Mouse (Mus musculus): ENCODE measurements around the gene Sephs2. TPM values are rescaled to one million over a fixed set of nuclear protein-coding genes. Genes with fewer than 3 reads are reported as not detected.

The Sephs2 gene
- 10 to 100 TPM; 86.4 to 88.8 TPM for total RNA-seq (2021)
- long read RNA-seq, experiment 1, transcript Sephs2-201 (1 exons, 2,177 nt), result major isoform, 264 of 264 reads
- long read RNA-seq, experiment 1, partial matches to known transcripts, result 0 of 264 reads
- long read RNA-seq, experiment 1, other reads (novel, unspliced or antisense), result 0 of 264 reads
- long read RNA-seq, experiment 2, transcript Sephs2-201 (1 exons, 2,177 nt), result major isoform, 756 of 757 reads
- long read RNA-seq, experiment 2, partial matches to known transcripts, result 0 of 757 reads
- long read RNA-seq, experiment 2, other reads (novel, unspliced or antisense), result 1 of 757 reads

GRCm38 (mm10) chr7:127273925-127274789 is at the start of gene Sephs2:
TSS of gene Sephs2 (minus strand) at chr7:127274055.
- DNase-seq (ENCODE audit: low spot score in 2 of 2), result peak; percentile 93 to 97

GRCm38 (mm10) chr7:127322085-127322484 is 48.2 kb upstream of the Sephs2 start:
- no peak for DNase-seq (ENCODE audit: low spot score in 2 of 2)

- no peak for DNase-seq (ENCODE audit: low spot score in 2 of 2)
Observed at GRCm38 (mm10) chr7:127321106-127321505, 47.3 kb upstream of the Sephs2 start.

- DNase-seq (ENCODE audit: low spot score in 2 of 2), result no peak
Observed at GRCm38 (mm10) chr7:127313912-127314311, 40.1 kb upstream of the Sephs2 start.

GRCm38 (mm10) chr7:127309951-127310350 is 36.1 kb upstream of the Sephs2 start:
- no peak for DNase-seq (ENCODE audit: low spot score in 2 of 2)

- peak in 1 of 2 experiments; percentile 40 for DNase-seq (ENCODE audit: low spot score in 2 of 2)
Observed at GRCm38 (mm10) chr7:127308887-127309286, 35.0 kb upstream of the Sephs2 start.

- DNase-seq (ENCODE audit: low spot score in 2 of 2), result no peak
Observed at GRCm38 (mm10) chr7:127308431-127308830, 34.6 kb upstream of the Sephs2 start.

- DNase-seq (ENCODE audit: low spot score in 2 of 2), result no peak
Observed at GRCm38 (mm10) chr7:127297586-127298193, 23.8 kb upstream of the Sephs2 start.

GRCm38 (mm10) chr7:127296786-127297555 is 23.1 kb upstream of the Sephs2 start:
- no peak for DNase-seq (ENCODE audit: low spot score in 2 of 2)

GRCm38 (mm10) chr7:127296098-127296497 is 22.2 kb upstream of the Sephs2 start, which contains the start of gene Itgal:
TSS of gene Itgal (plus strand) at chr7:127296260.
- DNase-seq (ENCODE audit: low spot score in 2 of 2), result no peak

GRCm38 (mm10) chr7:127290142-127290541 is 16.3 kb upstream of the Sephs2 start:
- DNase-seq (ENCODE audit: low spot score in 2 of 2), result no peak

GRCm38 (mm10) chr7:127289306-127289705 is 15.5 kb upstream of the Sephs2 start:
- DNase-seq (ENCODE audit: low spot score in 2 of 2), result no peak

GRCm38 (mm10) chr7:127287940-127288339 is 14.1 kb upstream of the Sephs2 start:
- no peak for DNase-seq (ENCODE audit: low spot score in 2 of 2)

GRCm38 (mm10) chr7:127285154-127285553 is 11.3 kb upstream of the Sephs2 start:
- DNase-seq (ENCODE audit: low spot score in 2 of 2), result no peak

GRCm38 (mm10) chr7:127282190-127282589 is 8.3 kb upstream of the Sephs2 start:
- DNase-seq (ENCODE audit: low spot score in 2 of 2), result no peak

GRCm38 (mm10) chr7:127281114-127281513 is 7.3 kb upstream of the Sephs2 start:
- DNase-seq (ENCODE audit: low spot score in 2 of 2), result no peak

GRCm38 (mm10) chr7:127280092-127280491 is 6.2 kb upstream of the Sephs2 start:
- DNase-seq (ENCODE audit: low spot score in 2 of 2), result no peak

GRCm38 (mm10) chr7:127278311-127278710 is 4.5 kb upstream of the Sephs2 start:
- DNase-seq (ENCODE audit: low spot score in 2 of 2), result peak in 1 of 2 experiments; percentile 35

GRCm38 (mm10) chr7:127276519-127276961 is 2.7 kb upstream of the Sephs2 start:
- DNase-seq (ENCODE audit: low spot score in 2 of 2), result no peak

- no peak for DNase-seq (ENCODE audit: low spot score in 2 of 2)
Observed at GRCm38 (mm10) chr7:127273118-127273923, 534 bp downstream of the Sephs2 start.
